Mouse (Mus musculus): Measurements from ENCODE around the gene Rimkla. TPM values are rescaled to one million over a fixed set of nuclear protein-coding genes. Genes with fewer than 3 reads are reported as not detected.

The Rimkla gene
- polyA plus RNA-seq, 1 experiment = not detected

DNA sequence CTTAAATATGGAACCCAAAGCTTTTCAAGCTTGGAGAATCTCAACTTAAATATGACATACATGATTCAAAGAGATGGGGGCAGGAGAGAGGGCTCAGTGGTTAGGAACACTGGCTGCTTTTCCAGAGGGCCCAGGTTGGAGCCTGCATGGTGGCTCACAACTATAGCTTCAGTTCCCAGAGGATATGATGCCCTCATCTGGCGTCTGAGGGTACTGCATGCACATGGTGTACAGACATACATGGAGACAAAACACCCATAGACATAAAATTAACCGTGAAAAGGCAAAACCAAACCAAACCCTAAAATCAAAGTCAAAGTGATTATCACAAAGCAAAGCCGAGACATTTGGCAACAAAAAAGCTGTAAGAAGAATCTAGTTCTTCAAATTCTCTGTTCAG, 1.6 kb downstream of the Rimkla start:
- TF ChIP-seq GATA1 (IDR thresholded peaks at IDR 0.05; ENCODE audit: low read length) = no peak

DNA sequence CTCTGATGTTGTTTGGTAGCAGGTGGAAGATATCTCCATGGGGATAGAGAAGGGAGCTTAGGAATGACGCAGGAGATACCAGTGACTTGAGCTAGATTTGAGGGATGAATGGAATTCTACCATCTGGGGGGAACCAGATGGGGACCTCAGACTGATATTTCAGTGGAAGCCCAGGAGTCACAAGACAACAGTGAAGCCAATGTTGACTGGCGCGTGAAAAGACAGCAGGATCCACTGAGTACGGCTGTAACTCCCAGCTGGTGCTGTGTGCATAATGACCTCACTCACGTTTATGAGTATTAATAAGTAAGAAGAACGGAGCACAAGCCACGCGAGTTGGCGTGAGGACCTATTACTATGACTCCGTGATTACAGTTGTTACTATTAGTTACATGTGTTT, 2.8 kb downstream of the Rimkla start:
- TF ChIP-seq GATA1 (IDR thresholded peaks at IDR 0.05; ENCODE audit: low read length) = no peak

DNA sequence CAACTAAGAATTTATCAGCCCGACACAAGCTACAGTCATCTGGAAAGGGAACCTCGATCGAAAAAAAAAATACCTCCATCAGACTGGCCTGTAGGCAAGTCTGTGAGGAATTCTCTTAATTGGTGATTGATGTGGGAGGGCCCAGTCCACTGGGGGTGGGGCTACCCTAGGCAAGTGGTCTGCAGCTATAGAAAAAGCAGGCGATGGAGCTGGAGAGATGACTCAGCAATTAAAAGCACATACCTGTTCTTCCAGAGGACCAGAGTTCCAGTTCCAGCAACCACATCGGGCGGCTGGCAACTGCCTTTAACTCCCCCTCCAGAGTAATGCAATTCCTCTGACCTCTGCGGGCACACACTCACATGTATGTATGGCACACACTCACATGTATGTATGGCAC, 7.5 kb downstream of the Rimkla start:
- TF ChIP-seq GATA1 (IDR thresholded peaks at IDR 0.05; ENCODE audit: low read length) = no peak

DNA sequence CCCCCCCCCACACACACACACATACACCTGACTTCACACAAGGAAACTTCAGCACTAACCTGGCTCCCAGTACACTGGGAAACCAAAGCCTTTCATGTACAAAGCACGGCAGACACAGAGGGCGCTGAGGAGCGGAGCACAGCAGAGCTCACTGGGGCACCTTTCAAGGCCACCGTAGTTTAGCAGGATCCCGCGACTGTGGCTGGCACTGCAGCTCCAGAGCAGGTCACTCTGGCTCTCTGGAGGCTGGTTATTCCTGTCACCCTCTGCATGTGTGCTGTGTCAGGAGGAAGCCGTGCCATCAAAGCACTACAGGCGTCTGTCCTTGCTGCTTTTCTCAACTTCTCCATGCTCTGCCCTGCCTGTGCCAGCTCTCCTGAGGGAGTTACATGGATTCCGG, 9.4 kb downstream of the Rimkla start:
- no peak for TF ChIP-seq GATA1 (IDR thresholded peaks at IDR 0.05; ENCODE audit: low read length)

DNA sequence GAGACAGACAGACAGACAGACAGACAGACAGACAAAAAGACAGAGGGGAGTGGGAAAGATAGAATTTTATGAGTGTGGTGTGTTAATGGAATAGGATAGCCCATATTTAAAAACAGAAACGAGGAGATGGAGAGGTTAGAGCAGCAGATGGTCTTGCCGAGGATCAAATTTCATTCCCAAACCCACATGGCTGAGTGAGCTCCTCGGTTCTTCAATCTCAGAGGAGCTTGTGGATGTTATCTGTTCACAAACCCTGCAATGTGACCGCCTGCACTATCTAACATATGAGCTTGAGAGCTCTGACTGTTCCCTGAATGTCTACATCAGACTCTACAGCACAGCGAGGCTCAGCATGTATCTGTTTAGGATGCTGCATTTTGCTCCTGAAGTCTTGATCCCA, 19.3 kb downstream of the Rimkla start:
- TF ChIP-seq GATA1 (IDR thresholded peaks at IDR 0.05; ENCODE audit: low read length) = no peak

DNA sequence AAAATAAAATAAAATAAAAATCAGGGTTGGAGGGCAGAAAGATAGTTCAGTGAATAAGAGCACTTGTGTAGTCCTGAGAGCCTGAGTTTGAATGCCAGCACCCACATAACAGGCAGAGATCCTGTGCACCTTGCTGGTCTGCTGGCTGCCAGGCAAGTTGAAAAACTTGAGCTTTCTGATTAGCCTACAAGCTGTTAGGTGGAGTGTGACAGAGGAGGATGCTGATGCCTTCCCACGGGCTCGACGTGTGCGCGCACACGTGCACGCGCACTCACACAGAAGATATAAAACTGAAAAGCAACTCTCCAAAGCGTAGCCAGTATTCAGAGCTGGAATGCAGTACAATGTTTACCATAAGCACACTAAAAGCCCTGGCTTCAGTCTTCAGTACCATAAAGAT, 19.9 kb downstream of the Rimkla start:
- TF ChIP-seq GATA1 (IDR thresholded peaks at IDR 0.05; ENCODE audit: low read length) = no peak

DNA sequence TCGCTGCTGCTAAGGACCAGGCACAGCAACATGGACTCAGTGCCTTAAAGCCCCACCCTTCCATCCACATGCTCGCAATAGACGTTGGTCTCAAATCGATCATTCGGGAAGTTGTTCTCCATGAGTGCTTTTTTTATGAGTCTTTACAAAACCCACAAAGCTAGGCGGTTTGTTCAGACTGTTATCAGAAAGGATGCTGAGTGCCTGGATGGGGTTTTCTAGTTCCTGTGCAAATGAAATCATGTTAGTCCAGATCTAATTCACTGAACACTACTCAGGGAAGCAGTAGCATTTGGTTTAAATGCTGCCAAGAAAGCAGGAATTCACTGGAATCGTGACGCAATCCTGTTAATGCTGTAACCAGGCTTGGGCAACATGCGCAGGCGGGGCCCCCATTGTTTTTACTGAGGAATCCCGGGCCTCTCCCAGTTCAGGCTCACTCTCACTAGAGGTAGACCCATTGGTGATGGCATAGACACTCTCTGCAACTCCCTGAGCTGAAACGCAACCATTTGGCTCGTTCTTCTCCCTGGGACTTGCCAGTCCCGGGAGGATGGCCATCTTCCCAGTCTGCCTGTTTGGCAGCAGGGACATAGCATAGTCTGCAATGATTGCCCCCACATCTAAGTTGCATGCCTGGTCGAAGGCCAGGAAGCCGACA, 24.6 kb downstream of the Rimkla start:
- TF ChIP-seq GATA1 (IDR thresholded peaks at IDR 0.05; ENCODE audit: low read length) = no peak

DNA sequence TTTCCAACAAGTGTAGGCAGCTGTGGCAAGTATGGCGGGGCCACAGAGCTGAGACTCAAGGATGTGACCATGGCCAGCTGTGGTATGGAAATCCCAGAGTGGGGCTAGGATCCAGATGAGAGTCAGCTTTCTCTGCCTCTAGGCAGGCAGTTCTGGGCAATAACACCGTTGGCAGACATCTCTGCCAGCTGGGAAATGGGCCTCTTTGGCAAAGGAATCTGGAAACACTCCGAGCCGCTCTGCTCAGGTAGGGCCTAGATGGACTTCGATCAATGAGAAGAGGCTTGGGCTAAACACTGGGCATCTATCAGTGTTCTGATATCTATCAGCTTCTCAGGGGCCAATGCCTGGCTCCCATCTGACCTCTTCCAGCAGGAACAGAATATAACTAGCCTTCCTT, 26.6 kb downstream of the Rimkla start:
- no peak for TF ChIP-seq GATA1 (IDR thresholded peaks at IDR 0.05; ENCODE audit: low read length)

DNA sequence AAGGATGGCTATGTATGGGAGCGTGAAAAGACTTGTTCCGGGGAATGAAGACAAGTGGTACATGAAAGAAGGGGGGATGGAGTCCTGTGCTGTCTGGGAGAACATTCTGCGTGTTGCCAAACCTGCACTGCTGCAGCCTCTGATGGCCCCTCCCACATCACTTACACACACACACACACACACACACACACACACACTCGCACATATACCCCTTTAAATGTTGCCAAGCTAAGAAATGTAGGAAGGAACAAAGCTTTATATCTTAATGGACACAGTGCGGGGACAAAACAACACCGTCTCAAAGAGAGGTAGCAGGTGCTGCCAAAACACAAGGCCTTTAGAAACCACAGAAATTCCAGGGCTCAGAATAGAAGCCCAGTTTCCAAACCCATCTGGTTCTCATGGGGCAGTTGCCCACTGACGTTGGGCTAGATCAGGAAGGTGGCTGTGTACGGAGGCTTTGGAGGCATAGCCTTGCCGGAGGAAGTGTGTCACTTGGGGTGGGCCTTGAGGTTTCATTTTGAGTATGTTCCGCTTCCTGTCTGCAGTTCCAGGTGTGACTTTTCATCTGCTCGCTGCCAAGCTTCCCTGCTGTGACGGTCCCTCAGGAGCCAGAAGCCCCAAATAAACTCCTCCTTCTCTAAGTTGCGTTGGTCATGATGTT, 28.5 kb downstream of the Rimkla start:
- no peak for TF ChIP-seq GATA1 (IDR thresholded peaks at IDR 0.05; ENCODE audit: low read length)

DNA sequence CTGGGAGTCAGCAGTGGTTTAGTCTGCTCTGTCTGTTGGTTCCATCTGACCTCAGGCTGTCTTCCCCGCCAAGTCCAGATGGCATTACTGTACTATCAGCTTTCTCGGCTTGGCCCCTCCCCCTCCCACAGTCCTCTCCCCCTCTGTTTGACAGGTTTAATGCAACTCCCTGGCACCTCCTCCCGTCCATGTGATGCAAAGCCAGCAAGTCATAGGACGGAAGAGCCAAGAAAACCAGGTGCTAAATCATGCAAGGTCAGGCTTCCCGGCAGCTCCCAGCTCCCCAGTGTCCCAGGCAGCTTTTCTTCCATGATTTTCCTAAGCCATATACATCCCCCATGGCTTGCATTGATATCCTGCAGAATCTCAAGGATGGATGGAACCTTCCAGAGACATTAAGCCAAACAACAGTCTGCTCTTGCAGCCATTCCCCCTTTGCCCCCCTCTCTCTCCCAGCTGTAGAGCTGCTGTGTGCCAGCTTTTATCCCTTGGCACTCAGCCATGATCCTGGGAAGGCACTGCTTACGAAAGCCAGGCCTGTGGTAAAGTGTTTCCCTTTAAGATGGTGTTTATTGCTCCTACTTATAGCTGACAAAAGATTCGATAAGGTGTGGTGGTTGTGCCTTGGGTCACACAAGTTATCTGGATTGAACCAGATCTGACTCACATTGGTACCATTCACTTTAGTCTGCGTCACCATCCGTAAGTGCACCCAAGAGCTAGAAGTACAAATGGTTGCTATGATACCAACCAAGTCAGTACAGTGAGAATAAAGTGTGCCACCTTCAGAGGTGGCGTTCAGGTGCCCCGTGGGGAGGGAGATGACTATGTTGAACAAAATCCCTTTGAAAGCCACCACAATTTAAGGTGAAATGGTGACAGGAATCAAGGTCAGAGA, 29.3 kb downstream of the Rimkla start:
- no peak for TF ChIP-seq GATA1 (IDR thresholded peaks at IDR 0.05; ENCODE audit: low read length)

DNA sequence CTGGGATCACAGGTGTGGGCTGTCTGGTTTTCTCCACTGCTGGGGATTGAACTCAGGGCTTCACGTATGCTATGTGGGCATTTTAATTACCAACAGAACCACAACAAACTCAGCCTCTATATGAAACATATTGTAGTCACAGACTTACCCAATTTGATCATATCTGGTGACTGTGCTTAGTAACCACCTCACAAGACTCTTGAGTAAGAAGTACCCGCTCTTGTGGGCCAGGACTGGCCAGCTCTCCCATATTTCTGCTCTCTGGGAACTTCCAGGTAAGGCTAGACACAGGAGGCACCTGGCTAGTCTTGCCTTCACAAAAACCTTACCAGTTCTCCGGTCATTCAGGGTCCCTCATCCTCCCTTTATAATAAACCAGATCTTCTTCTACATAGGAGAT, 30.0 kb downstream of the Rimkla start:
- no peak for TF ChIP-seq GATA1 (IDR thresholded peaks at IDR 0.05; ENCODE audit: low read length)

DNA sequence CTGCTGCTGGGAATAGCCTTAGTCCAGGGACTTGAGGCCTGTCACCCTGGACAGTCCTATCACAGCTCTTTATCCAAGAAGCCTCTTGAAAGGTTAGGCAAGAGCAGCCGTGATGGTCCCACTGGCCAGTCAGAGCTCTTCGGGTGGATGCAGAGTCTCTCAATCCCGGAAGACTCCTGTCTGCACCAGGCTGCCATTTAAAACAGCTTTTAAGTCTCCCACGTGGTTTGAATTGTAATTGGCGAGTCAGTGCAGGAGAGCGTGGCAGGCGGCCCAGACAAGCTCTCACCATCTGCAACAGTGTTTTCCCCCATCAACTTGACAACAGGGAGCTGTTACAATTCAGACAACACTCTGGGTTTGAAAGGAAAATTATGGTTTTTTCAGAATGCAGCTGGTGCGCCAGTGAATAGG, 31.7 kb downstream of the Rimkla start:
- TF ChIP-seq GATA1 (IDR thresholded peaks at IDR 0.05; ENCODE audit: low read length) = no peak

DNA sequence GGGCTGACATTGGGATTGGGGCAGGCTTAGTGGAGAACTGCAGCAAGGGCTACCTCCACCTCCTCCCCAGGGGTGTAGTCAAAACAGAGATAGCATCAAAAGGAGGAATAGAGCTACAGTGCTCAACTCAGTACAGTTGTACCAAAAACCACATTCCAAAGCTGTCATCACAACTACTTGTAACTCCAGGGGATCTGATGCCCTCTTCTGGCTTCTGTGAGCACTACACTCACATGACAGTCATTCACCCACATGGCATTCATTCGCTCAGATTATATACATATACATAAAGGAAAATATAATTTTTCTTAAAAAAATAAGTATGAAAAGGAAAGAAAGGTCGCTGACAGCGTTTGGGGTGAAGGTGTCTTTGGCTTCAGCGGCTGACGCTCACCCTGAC, 32.1 kb downstream of the Rimkla start:
- TF ChIP-seq GATA1 (IDR thresholded peaks at IDR 0.05; ENCODE audit: low read length) = no peak

DNA sequence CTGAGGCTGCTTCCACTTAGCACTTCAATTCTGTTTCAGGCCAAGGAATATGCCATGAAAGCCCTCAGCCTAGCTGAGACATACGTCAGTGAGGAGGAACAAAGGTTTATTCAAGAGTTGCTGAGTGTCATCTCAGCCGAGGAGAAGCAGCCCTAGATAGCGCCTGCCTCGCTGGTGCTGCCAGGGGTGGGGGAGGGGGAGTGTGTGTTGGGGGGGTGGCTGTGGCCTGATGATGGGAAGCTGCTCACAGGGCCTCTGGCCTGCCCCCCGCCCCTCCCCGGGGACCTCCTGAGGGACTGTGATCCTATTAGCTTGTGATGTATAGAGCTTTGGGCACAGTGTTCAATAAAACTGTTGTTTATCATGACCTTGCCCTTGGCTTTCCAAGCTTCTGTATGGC, 38.9 kb downstream of the Rimkla start:
- no peak for TF ChIP-seq GATA1 (IDR thresholded peaks at IDR 0.05; ENCODE audit: low read length)

DNA sequence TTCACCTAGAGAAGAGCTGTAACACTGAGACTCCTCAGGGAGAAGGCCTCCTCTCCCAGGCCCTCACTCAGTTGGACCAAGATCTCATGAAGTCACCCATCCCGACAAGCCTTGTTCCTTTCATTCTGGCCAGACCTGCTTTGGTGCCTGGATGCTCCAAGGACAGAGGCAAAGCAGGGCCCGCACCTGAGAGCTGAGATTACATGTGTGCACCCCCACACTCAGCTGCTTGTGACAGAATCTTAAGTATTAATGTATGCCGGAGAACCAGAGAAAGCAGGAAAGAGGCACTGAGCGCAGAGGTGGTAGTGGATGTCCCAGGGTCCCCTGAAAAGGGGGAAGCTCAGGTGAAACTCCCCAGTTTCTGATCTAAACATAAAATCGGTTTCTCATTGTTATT, 39.3 kb downstream of the Rimkla start:
- TF ChIP-seq GATA1 (IDR thresholded peaks at IDR 0.05; ENCODE audit: low read length) = no peak

DNA sequence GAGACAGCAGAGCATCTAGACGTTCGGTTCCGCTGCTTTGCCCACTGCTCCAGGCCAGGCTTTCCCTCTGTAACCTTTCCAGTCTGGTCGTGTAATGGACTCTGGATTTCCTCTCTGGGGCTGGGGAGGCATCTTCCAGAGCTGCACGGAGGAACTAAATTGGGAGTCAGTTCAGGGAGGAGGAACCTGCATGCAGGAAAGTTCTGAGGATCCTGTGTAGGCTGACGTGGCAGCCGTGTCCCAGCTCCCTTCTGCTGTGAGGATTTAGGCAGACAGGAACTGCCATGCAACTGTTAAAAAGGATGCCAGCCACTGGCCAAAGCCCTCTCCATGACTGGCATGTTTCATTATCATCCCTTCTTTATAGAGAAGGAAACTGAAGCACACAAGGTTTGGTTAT, 42.0 kb downstream of the Rimkla start:
- TF ChIP-seq GATA1 (IDR thresholded peaks at IDR 0.05; ENCODE audit: low read length) = no peak
